16 mouse cellular contexts compared by ENCODE assay signal in the genomic region with DNA sequence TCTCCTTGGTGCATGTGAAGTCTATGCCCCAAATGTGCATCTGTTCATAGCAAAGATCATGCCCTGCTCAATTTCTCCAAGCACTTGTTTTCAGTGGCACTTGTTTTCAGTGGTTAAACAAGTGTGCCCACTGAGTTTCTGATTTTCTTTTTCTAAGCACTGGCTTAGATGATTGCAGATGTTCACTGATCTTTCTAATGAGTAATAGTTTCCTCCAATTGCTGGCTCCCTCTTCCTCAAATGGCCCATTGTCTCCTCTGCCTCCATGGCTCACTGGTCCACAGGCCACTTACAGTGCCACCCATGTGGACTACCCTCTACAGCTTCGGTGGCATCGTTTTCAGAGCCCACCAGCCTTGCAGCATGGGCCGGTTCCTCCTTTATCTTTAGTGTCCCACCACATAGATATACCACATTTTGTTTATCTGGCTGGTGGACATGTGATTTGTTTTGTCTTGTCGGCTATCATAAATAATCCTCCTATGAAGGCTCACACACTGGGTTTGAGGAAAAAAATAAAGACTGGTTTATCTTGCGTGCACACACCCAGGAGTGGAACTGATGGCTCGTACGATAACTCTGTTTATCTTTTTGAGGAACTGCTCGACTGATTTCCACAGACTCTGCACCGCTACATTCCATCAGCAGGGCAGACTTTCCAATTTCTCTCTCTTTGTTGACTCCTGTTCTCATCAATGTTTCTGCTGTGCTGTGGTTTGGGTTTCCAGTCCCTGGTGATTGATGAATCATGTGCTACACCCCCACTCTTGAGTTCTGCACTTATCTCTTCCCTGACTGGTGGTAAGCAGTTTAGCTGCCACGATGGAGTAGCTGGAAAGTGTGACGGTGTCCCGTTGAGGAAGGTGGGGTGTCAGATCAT. TPM values are rescaled to one million over a fixed set of nuclear protein-coding genes. Genes with fewer than 3 reads are reported as not detected.
DNase-seq lines count a peak whose midpoint lies in the region; ATAC-seq and TF ChIP-seq lines count a peak whose summit lies in the region.
"Had no signal": no experiment of that assay in that cellular context is flagged by ENCODE, and none has a peak within 500 bp of the region (broad histone marks: within the 10 kb centered on the region; RNA-seq: fewer than 3 reads in every experiment).

No protein-coding gene starts in this region.

- peaks cover 7 to 27% of the 10 kb centered on the region in 2 experiments for H3K4me1 ChIP-seq in MEL (ENCODE audit: control insufficient read depth in 1 of 2, insufficient read depth in 2 of 2, low read length in 2 of 2)
- no peaks in the 10 kb centered on the region for H3K4me1 ChIP-seq in forebrain, embryonic 15.5 days
- H3K4me1 ChIP-seq in neural tube, embryonic 15.5 days, result no peaks in the 10 kb centered on the region

- H3ac ChIP-seq in C2C12 (ENCODE audit: control insufficient read depth, insufficient read length, low read depth), result no peak overlapping the region

- no peak overlapping the region for H3K4me3 ChIP-seq in C2C12 (ENCODE audit: insufficient read depth, poor library complexity, severe bottlenecking)
- peak overlapping the region in 1 of 2 experiments; percentile 15; a peak in 2 of 4 replicates for H3K4me3 ChIP-seq in MEL (ENCODE audit: control insufficient read depth in 1 of 2, insufficient read depth in 1 of 2, low read depth in 2 of 2, low read length in 2 of 2)
- no peak overlapping the region for H3K4me3 ChIP-seq in macrophage (ENCODE audit: inconsistent target)
- no peak overlapping the region for H3K4me3 ChIP-seq in forebrain, embryonic 15.5 days
- no peak overlapping the region for H3K4me3 ChIP-seq in neural tube, embryonic 15.5 days (replicated peaks)
- H3K4me3 ChIP-seq: kidney, embryonic 15.5 days had no signal

- WGBS in macrophage (ENCODE audit: missing documents), result 9% methylated on average over 12 of the region's 12 CpGs
- WGBS in forebrain, embryonic 15.5 days, result 86% methylated on average over 12 of the region's 12 CpGs
- WGBS in neural tube, embryonic 15.5 days, result 73% methylated on average over 12 of the region's 12 CpGs

- H3K9me3 ChIP-seq in MEL (replicated peaks; ENCODE audit: insufficient read depth, low read length), result no peaks in the 10 kb centered on the region
- H3K9me3 ChIP-seq in forebrain, embryonic 15.5 days, result no peaks in the 10 kb centered on the region
- no peaks in the 10 kb centered on the region for H3K9me3 ChIP-seq in neural tube, embryonic 15.5 days (replicated peaks)
- H3K9me3 ChIP-seq: kidney, embryonic 15.5 days had no signal

- ATAC-seq in hematopoietic stem cell, adult 5-6 weeks (replicated peaks in 1 of 2; ENCODE audit: insufficient read depth in 1 of 2, low FRiP score in 2 of 2, low TSS enrichment in 1 of 2, low read depth in 1 of 2, poor library complexity in 2 of 2, severe bottlenecking in 2 of 2), result peak; percentile 58 to 72
- no peak for ATAC-seq in forebrain, embryonic 15.5 days (replicated peaks)
- no peak for ATAC-seq in neural tube, embryonic 15.5 days (ENCODE audit: low FRiP score)
- ATAC-seq: Patski had no signal

- no peak for TF ChIP-seq RAD21 in MEL (IDR thresholded peaks at IDR 0.05; ENCODE audit: low read depth, low read length)

- H3K36me3 ChIP-seq in C2C12 (ENCODE audit: control insufficient read depth, insufficient read depth), result no peaks in the 10 kb centered on the region
- peaks cover 0 to 17% of the 10 kb centered on the region in 2 experiments; a peak in 2 of 4 replicates for H3K36me3 ChIP-seq in MEL (ENCODE audit: control insufficient read depth in 1 of 2, insufficient read depth in 2 of 2, low read length in 2 of 2)
- no peaks in the 10 kb centered on the region for H3K36me3 ChIP-seq in macrophage (ENCODE audit: inconsistent target)
- H3K36me3 ChIP-seq in forebrain, embryonic 15.5 days, result no peaks in the 10 kb centered on the region
- H3K36me3 ChIP-seq in neural tube, embryonic 15.5 days, result no peaks in the 10 kb centered on the region
- H3K36me3 ChIP-seq: kidney, embryonic 15.5 days had no signal

- H3K27me3 ChIP-seq in C2C12 (ENCODE audit: control insufficient read depth, insufficient read depth, insufficient read length) (no peaks in the 10 kb centered on the region), MEL (ENCODE audit: control insufficient read depth in 1 of 2, insufficient read depth in 2 of 2, low read length in 2 of 2) (no peaks in the 10 kb centered on the region)
- no peaks in the 10 kb centered on the region for H3K27me3 ChIP-seq in forebrain, embryonic 15.5 days
- H3K27me3 ChIP-seq in neural tube, embryonic 15.5 days (replicated peaks), result no peaks in the 10 kb centered on the region
- H3K27me3 ChIP-seq: kidney, embryonic 15.5 days; Patski had no signal

- peak; percentile 89 to 93 for TF ChIP-seq EP300 in MEL (IDR thresholded peaks at IDR 0.05; ENCODE audit: low read depth in 1 of 2, low read length in 2 of 2)

- TF ChIP-seq CTCF in C2C12 (IDR thresholded peaks at IDR 0.05; ENCODE audit: control insufficient read depth, insufficient read depth, insufficient read length) (no peak), MEL (IDR thresholded peaks at IDR 0.05 in 2 of 3, conservative IDR thresholded peaks at IDR 0.05 in 1 of 3; ENCODE audit: control insufficient read depth in 1 of 3, insufficient read depth in 1 of 3, low read depth in 2 of 3, low read length in 3 of 3, poor library complexity in 1 of 3, severe bottlenecking in 1 of 3) (no peak)

- H3K79me2 ChIP-seq in C2C12 (ENCODE audit: control insufficient read depth, insufficient read depth), result no peaks in the 10 kb centered on the region
- no peaks in the 10 kb centered on the region for H3K79me2 ChIP-seq in MEL (ENCODE audit: control insufficient read depth, insufficient read depth, low read length, poor library complexity)
- H3K79me2 ChIP-seq in macrophage (ENCODE audit: inconsistent target), result no peaks in the 10 kb centered on the region

- no peak for TF ChIP-seq POLR2A in MEL (IDR thresholded peaks at IDR 0.05; ENCODE audit: control insufficient read depth in 1 of 2, insufficient read depth in 1 of 2, low read depth in 1 of 2, low read length in 2 of 2, poor library complexity in 1 of 2)

- no peak overlapping the region for H3K9ac ChIP-seq in MEL (ENCODE audit: control insufficient read depth, low read depth, low read length, poor library complexity, severe bottlenecking)
- H3K9ac ChIP-seq in forebrain, embryonic 15.5 days (replicated peaks), result no peak overlapping the region
- H3K9ac ChIP-seq in neural tube, embryonic 15.5 days (replicated peaks), result no peak overlapping the region
- H3K9ac ChIP-seq: kidney, embryonic 15.5 days had no signal

- H3K27ac ChIP-seq in MEL (ENCODE audit: control insufficient read depth, low read depth, low read length) (peak overlapping the region; percentile 41), macrophage (peak overlapping the region; percentile 52)
- no peak overlapping the region for H3K27ac ChIP-seq in forebrain, embryonic 15.5 days (replicated peaks)
- H3K27ac ChIP-seq in neural tube, embryonic 15.5 days (replicated peaks), result no peak overlapping the region
- H3K27ac ChIP-seq: kidney, embryonic 15.5 days had no signal

- H3K4me2 ChIP-seq in forebrain, embryonic 15.5 days (replicated peaks), result no peak overlapping the region
- H3K4me2 ChIP-seq in neural tube, embryonic 15.5 days, result no peak overlapping the region
- H3K4me2 ChIP-seq: kidney, embryonic 15.5 days had no signal

- DNase-seq in MEL (ENCODE audit: low read depth, low spot score), result peak; percentile 78
- no peak for DNase-seq in cerebellum, postnatal 25 days
- DNase-seq in urinary bladder, postnatal 25 days (ENCODE audit: low spot score), result no peak
- DNase-seq: adrenal gland, postnatal 25 days; cerebellum, postnatal 36 days; gastrocnemius, postnatal 10 days; heart, postnatal 36 days; right cerebral cortex, postnatal 4 days had no signal

- H3K79me3 ChIP-seq in C2C12 (ENCODE audit: low read depth), result no peaks in the 10 kb centered on the region

TF ChIP-seq in C2C12, 6 proteins besides CTCF, POLR2A, EP300 and RAD21 (continues in another document):
- TF ChIP-seq MAX (IDR thresholded peaks at IDR 0.05), result peak; percentile 68
- TF ChIP-seq USF1 (IDR thresholded peaks at IDR 0.05; ENCODE audit: low read depth), result no peak
- no peak for TF ChIP-seq CEBPB (IDR thresholded peaks at IDR 0.05; ENCODE audit: low read depth)
- TF ChIP-seq FOSL1 (IDR thresholded peaks at IDR 0.05; ENCODE audit: insufficient read depth, low read length, poor library complexity, severe bottlenecking), result no peak

TF ChIP-seq in MEL, 35 proteins besides CTCF, POLR2A, EP300 and RAD21 (continues in another document):
- TF ChIP-seq ZC3H11A (IDR thresholded peaks at IDR 0.05; ENCODE audit: low read depth, low read length), result no peak
- peak; percentile 71 for TF ChIP-seq USF1 (IDR thresholded peaks at IDR 0.05; ENCODE audit: low read depth, low read length)
- peak; percentile 65; the same call in 1 of the 2 replicates for TF ChIP-seq MAFK (IDR thresholded peaks at IDR 0.05; ENCODE audit: borderline replicate concordance, low read depth, low read length)

RNA-seq across cellular contexts. Expression of a gene that starts 58.2 kb away (rescaled TPM):
- polyA plus RNA-seq in C2C12 (2012; fragmentation: generic; extraction: Trizol) (not detected), MEL (2012; ENCODE audit: insufficient read depth in 1 of 2, insufficient read length in 2 of 2, low read depth in 1 of 2, low replicate concordance in 2 of 2, missing spikeins in 1 of 2) (not detected), macrophage (2018) (not detected in 3 replicates)
- total RNA-seq in MEL (2012; rRNA removed), result 0.07 and 0.12 TPM in 2 replicates
- total RNA-seq in hematopoietic stem cell, adult 5-6 weeks (2017), result not detected in 2 replicates
- not detected for total RNA-seq in macrophage (2018; cell fraction: chromatin; rRNA removed)
- not detected for total RNA-seq in macrophage (2018; cell fraction: cytosol; rRNA removed)
- total RNA-seq in macrophage (2018; cell fraction: nucleus; rRNA removed), result not detected
- not detected in 2 replicates for polyA plus RNA-seq in forebrain, embryonic 15.5 days (2015; fragmentation: Nextera tagmentation; extraction: Ambion mirVana)
- 6.3 TPM in 1 of 2 replicates, not detected in the other for polyA plus RNA-seq in neural tube, embryonic 15.5 days (2015; fragmentation: Nextera tagmentation; extraction: Ambion mirVana)
- total RNA-seq: adrenal gland, postnatal 25 days; gastrocnemius, postnatal 10 days; heart, postnatal 36 days; left cerebral cortex, adult 8-10 months had no signal
- polyA plus RNA-seq: kidney, embryonic 15.5 days; Patski had no signal

RNA-seq across cellular contexts. Expression of a gene that starts 58.6 kb away (rescaled TPM):
- polyA plus RNA-seq in C2C12 (2012; fragmentation: generic; extraction: Trizol) (169 TPM), MEL (2012; ENCODE audit: insufficient read depth in 1 of 2, insufficient read length in 2 of 2, low read depth in 1 of 2, low replicate concordance in 2 of 2, missing spikeins in 1 of 2) (under 1 TPM in 1 of 2 experiments, not detected in 1; 0.19 TPM), macrophage (2018) (11.6 to 36.6 TPM (median 21.9 TPM) in 3 replicates)
- 0.10 and 0.12 TPM in 2 replicates for total RNA-seq in MEL (2012; rRNA removed)
- 5.7 and 6.2 TPM in 2 replicates for total RNA-seq in hematopoietic stem cell, adult 5-6 weeks (2017)
- total RNA-seq in macrophage (2018; cell fraction: chromatin; rRNA removed), result 100 to 1,000 TPM in 17 of 26 experiments, 10 to 100 TPM in 9; 37.5 to 743 (median 167) TPM
- 100 to 1,000 TPM in 9 of 26 experiments, 10 to 100 TPM in 17; 27.4 to 307 (median 53.7) TPM for total RNA-seq in macrophage (2018; cell fraction: cytosol; rRNA removed)
- 1,000 to 10,000 TPM in 1 of 26 experiments, 100 to 1,000 TPM in 20, 10 to 100 TPM in 5; 35.1 to 1,026 (median 244) TPM for total RNA-seq in macrophage (2018; cell fraction: nucleus; rRNA removed)
- 6.5 and 7.9 TPM in 2 replicates for polyA plus RNA-seq in forebrain, embryonic 15.5 days (2015; fragmentation: Nextera tagmentation; extraction: Ambion mirVana)
- 7.8 and 8.4 TPM in 2 replicates for polyA plus RNA-seq in neural tube, embryonic 15.5 days (2015; fragmentation: Nextera tagmentation; extraction: Ambion mirVana)

Comparison
In these comparisons a context has a peak if more than half of its experiments do, and no peak if none do; other contexts are left out.
1. H3K27ac ChIP-seq: peak in MEL (single experiment) and macrophage (single experiment); none in forebrain, embryonic 15.5 days (single experiment) and neural tube, embryonic 15.5 days (single experiment).
2. ATAC-seq: peak in hematopoietic stem cell, adult 5-6 weeks (2 of 2); none in forebrain, embryonic 15.5 days (single experiment) and neural tube, embryonic 15.5 days (single experiment).